Mouse (Mus musculus) urinary bladder, adult 18-20 months (tissue): ENCODE data around the gene Tmem38a.
A peak's percentile ranks its signal among the peaks of the same experiment; 100 is the strongest.

Experiments used
- DNase-seq, 2 experiments: peaks; one replicate each; pipeline ENCODE4 v3.0.0; 2022; ENCODE audit warnings: low spot score in 2 of 2, mixed read lengths in 2 of 2

Tmem38a gene

DNA sequence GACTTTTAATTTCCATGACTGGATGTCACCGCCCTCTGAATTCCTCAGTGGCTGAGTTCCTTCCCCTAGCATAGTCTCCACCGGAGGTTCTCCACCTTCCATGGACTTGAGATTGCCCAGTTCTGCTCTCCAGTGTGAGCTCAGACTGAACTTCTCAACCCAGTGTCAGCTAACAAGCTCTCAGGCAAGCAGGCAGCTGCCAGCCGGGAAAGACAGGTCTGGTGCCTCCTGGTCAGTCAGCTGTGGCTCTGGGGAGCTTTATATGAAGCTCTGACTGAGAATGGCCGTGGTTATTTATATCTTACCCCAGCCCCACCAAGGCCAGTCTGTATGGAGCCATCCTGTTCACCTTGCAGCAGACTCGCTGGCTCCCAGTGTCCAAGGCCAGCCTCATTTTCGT lies 12.5 kb downstream of the Tmem38a start:
- no peak for DNase-seq

DNA sequence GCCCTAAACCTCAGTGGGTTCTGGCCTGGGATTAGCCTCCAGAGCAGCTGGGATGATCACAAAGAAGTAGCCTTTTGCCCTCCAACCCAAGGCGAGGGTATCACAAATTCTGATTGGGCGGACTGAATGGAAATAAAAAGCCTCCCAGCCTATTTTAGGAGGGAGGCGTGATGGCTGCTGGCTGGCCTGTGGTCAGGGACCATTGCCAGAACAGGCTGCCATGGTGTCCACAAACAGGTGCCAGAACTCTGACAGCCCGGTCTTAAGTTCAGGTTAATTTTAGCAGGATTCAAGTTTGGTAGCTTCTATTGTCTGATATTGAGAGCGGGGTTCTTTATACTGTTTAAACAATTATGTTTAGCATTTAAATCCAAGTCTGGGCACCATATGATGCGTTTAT lies 16.0 kb downstream of the Tmem38a start:
- DNase-seq, result peak in 1 of 2 experiments; percentile 14

DNA sequence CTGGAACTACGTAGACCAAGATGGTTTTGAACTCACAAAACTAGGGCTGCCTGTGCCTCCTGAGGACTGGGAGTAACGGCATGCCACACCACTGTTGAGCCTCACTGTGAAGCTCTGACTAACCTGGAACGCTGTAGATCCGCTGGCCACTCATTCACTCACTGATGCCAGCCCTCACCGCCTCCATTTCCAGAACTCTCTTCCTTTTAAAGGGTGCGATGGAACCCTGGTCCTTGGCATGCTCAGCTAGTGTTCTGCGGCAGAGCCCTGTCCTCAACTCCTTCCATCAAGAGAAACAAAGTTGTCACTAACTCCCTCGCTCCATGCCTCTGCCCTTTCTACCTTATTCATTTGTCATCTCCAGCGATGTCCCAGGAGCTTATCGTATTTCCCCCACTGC lies 17.0 kb downstream of the Tmem38a start:
- DNase-seq, result no peak

DNA sequence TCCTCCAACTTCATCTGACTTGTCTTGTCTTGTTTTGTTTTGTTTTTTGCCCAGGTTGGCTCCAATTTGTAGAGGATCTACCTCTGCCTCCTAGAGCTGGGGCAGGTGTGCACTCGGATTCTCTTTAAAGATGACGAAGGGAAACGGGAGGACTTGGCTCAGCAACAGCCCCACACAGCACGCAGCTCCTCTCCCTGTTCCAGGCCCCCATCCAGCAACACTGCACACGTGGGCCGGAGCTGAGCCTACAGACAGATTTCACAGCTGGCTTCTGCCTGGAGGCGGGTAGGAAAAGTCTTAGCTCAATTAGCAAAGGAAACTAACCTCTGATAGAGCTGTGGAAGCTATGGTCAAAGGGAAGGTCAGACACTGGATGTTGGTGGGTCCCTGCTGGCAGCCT lies 17.4 kb downstream of the Tmem38a start:
- no peak for DNase-seq

DNA sequence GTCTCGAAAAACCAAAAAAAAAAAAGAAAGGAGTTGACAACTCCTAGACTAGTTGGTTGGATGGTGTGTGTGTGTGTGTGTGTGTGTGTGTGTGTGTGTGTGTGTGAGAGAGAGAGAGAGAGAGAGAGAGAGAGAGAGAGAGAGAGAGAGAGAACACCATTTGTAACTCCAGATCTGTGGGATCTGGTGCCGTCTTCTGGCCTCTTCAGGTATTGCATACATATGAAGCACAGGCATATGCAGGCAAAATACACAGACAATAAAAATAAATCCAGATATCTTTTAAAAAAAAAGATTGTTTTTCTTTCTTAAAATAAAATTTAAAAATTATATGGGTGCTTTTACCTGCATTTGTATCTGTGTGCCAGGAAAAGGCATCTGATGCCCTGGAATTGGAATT lies 18.3 kb downstream of the Tmem38a start:
- peak in 1 of 2 experiments; percentile 21 for DNase-seq
